Mouse (Mus musculus) CH12.LX (cell line): ENCODE measurements around the gene Gna11. TPM values are rescaled to one million over a fixed set of nuclear protein-coding genes. Genes with fewer than 3 reads are reported as not detected.

ENCODE experiments used
- DNase-seq: peaks from one replicate; pipeline ENCODE4 v3.0.0-alpha.2; 2013; ENCODE audit errors: extremely low read depth
- H3K27ac ChIP-seq: 2 replicates; pipeline ENCODE4 v1.5.1; 2012; ENCODE audit warnings: low read depth, mild to moderate bottlenecking, control low read depth, moderate library complexity; ENCODE audit not compliant: insufficient read depth
- H3K27me3 ChIP-seq: replicated peaks from 2 replicates; pipeline ENCODE3; 2012; ENCODE audit warnings: inconsistent platforms
- H3K36me3 ChIP-seq, 2 experiments: replicated peaks in 1 of 2; 2 replicates each; pipeline versions ENCODE3 to v1.6.1; 2012; ENCODE audit warnings: inconsistent platforms in 1 of 2, low read length in 1 of 2, mild to moderate bottlenecking in 1 of 2, mixed read lengths in 1 of 2, moderate library complexity in 1 of 2; ENCODE audit not compliant: control insufficient read depth in 1 of 2, insufficient read depth in 1 of 2
- H3K4me1 ChIP-seq, 2 experiments: 2 replicates each; pipeline ENCODE4 v1.6.1; 2012; ENCODE audit warnings: inconsistent platforms in 1 of 2, moderate library complexity in 1 of 2; ENCODE audit not compliant: insufficient read depth in 2 of 2, control insufficient read depth in 1 of 2
- H3K4me2 ChIP-seq: 2 replicates; pipeline ENCODE4 v1.6.1; 2012; ENCODE audit warnings: low read depth, mild to moderate bottlenecking, control low read depth; ENCODE audit not compliant: poor library complexity, insufficient read depth, severe bottlenecking
- H3K4me3 ChIP-seq, 3 experiments: fragments of 150-350 bp in 1 of 3; sonication (generic) in 1 of 3; replicated peaks in 1 of 3; 2 replicates each; pipeline versions ENCODE3 to v1.5.1; 2011 to 2012; ENCODE audit warnings: low read depth in 2 of 3, low read length in 2 of 3, mild to moderate bottlenecking in 2 of 3, moderate library complexity in 2 of 3, control low read depth in 1 of 3, improper control_type of control experiment in 1 of 3, inconsistent platforms in 1 of 3, mixed read lengths in 1 of 3; ENCODE audit not compliant: poor library complexity in 1 of 3
- H3K79me2 ChIP-seq: replicated peaks from 2 replicates; pipeline ENCODE4 v1.6.1; 2012; ENCODE audit warnings: mild to moderate bottlenecking, moderate library complexity; ENCODE audit not compliant: control insufficient read depth, poor library complexity, insufficient read depth, severe bottlenecking; ENCODE audit errors: extremely low read depth
- H3K9ac ChIP-seq: 2 replicates; pipeline ENCODE4 v1.6.1; 2012; ENCODE audit warnings: low read depth, mild to moderate bottlenecking, control low read depth, moderate library complexity; ENCODE audit not compliant: insufficient read depth
- H3K9me3 ChIP-seq: replicated peaks from 2 replicates; pipeline ENCODE3; 2012; ENCODE audit warnings: low read length, inconsistent platforms, mixed read lengths
- CHD2 ChIP-seq: IDR thresholded peaks from 2 replicates; pipeline ENCODE4 v1.6.1; 2011; ENCODE audit warnings: low read length, improper control_type of control experiment
- CTCF ChIP-seq, 2 experiments: IDR thresholded peaks in 1 of 2; conservative IDR thresholded peaks in 1 of 2; 2 replicates each; pipeline ENCODE4 v1.5.1; 2011 to 2012; ENCODE audit warnings: low read depth in 2 of 2, low read length in 2 of 2, improper control_type of control experiment in 1 of 2, inconsistent platforms in 1 of 2, mild to moderate bottlenecking in 1 of 2, moderate library complexity in 1 of 2
- IRF4 ChIP-seq: IDR thresholded peaks from 2 replicates; pipeline ENCODE4 v1.6.1; 2014; ENCODE audit warnings: low read depth, mild to moderate bottlenecking, inconsistent platforms, low read length, improper control_type of control experiment
- JUN ChIP-seq: IDR thresholded peaks from 2 replicates; pipeline ENCODE4 v1.6.1; 2011; ENCODE audit warnings: low read depth, mild to moderate bottlenecking, low read length, improper control_type of control experiment, moderate library complexity; ENCODE audit not compliant: insufficient read depth
- MAX ChIP-seq: IDR thresholded peaks from 2 replicates; pipeline ENCODE4 v1.6.1; 2011; ENCODE audit warnings: low read length, improper control_type of control experiment
- MAZ ChIP-seq: IDR thresholded peaks from 2 replicates; pipeline ENCODE4 v1.6.1; 2012; ENCODE audit warnings: low read depth, mild to moderate bottlenecking, inconsistent platforms, low read length, improper control_type of control experiment, moderate library complexity
- NELFE ChIP-seq: IDR thresholded peaks from 2 replicates; pipeline ENCODE4 v1.6.1; 2011; ENCODE audit warnings: low read depth, low read length, improper control_type of control experiment
- NRF1 ChIP-seq: IDR thresholded peaks from 2 replicates; pipeline ENCODE4 v1.6.1; 2014; ENCODE audit warnings: low read depth, mild to moderate bottlenecking, inconsistent platforms, low read length, improper control_type of control experiment, moderate library complexity
- PAX5 ChIP-seq: IDR thresholded peaks from 2 replicates; pipeline ENCODE4 v1.6.1; 2012; ENCODE audit warnings: low read length, inconsistent platforms, mixed read lengths
- POLR2A ChIP-seq: IDR thresholded peaks from 2 replicates; pipeline ENCODE4 v1.6.1; 2011; ENCODE audit warnings: low read depth, mild to moderate bottlenecking, improper control_type of control experiment, low read length
- RAD21 ChIP-seq: IDR thresholded peaks from 2 replicates; pipeline ENCODE4 v1.6.1; 2011; ENCODE audit warnings: low read depth, mild to moderate bottlenecking, low read length, improper control_type of control experiment, moderate library complexity
- RCOR1 ChIP-seq: conservative IDR thresholded peaks from 2 replicates; pipeline ENCODE4 v1.6.1; 2012; ENCODE audit warnings: low read depth, mild to moderate bottlenecking, inconsistent platforms, low read length, improper control_type of control experiment
- SIN3A ChIP-seq: IDR thresholded peaks from 2 replicates; pipeline ENCODE4 v1.6.1; 2012; ENCODE audit warnings: low read length, improper control_type of control experiment, inconsistent platforms
- SMC3 ChIP-seq: IDR thresholded peaks from 2 replicates; pipeline ENCODE4 v1.6.1; 2011; ENCODE audit warnings: low read depth, low read length, improper control_type of control experiment
- UBTF ChIP-seq: IDR thresholded peaks from 2 replicates; pipeline ENCODE4 v1.6.1; 2012; ENCODE audit warnings: low read depth, mild to moderate bottlenecking, inconsistent platforms, low read length, improper control_type of control experiment, moderate library complexity
- USF1 ChIP-seq: IDR thresholded peaks from 2 replicates; pipeline ENCODE4 v1.6.1; 2014; ENCODE audit warnings: low read depth, mild to moderate bottlenecking, inconsistent platforms, low read length, improper control_type of control experiment
- USF2 ChIP-seq: conservative IDR thresholded peaks from 2 replicates; pipeline ENCODE4 v1.6.1; 2011; ENCODE audit warnings: low read depth, low read length, improper control_type of control experiment
- ZC3H11A ChIP-seq: IDR thresholded peaks from 2 replicates; pipeline ENCODE4 v1.6.1; 2012; ENCODE audit warnings: low read depth, mild to moderate bottlenecking, inconsistent platforms, low read length, improper control_type of control experiment
- ZMIZ1 ChIP-seq: IDR thresholded peaks from 2 replicates; pipeline ENCODE4 v1.6.1; 2012; ENCODE audit warnings: low read depth, mild to moderate bottlenecking, inconsistent platforms, low read length, improper control_type of control experiment
- ZNF384 ChIP-seq: IDR thresholded peaks from 2 replicates; pipeline ENCODE4 v1.6.1; 2012; ENCODE audit warnings: low read depth, low read length, improper control_type of control experiment, inconsistent platforms
- dilution Hi-C: fragments of 300-500 bp; cut with MboI; formaldehyde crosslinking; loops from 2 replicates; pipeline ENCODE4 v1.14.3; 2020; ENCODE audit warnings: low sequenced_read_pairs; ENCODE audit not compliant: extremely low pct_unique_long_range_greater_than_20kb, extremely low pct_ligation_motif_present
- in situ Hi-C: fragments of 300-500 bp; cut with MboI; formaldehyde crosslinking; loops from 3 replicates; pipeline ENCODE4 v1.14.3; 2019; ENCODE audit warnings: low sequenced_read_pairs, low pct_ligation_motif_present, low pct_unique_long_range_greater_than_20kb, mixed read lengths
- polyA plus RNA-seq: library from polyadenylated mRNA; unstranded; fragments of >175 nt; gene quantifications from 2 replicates; pipeline ENCODE4 v1.2.1, GENCODE M21; 2012; ENCODE audit warnings: low read depth; ENCODE audit not compliant: insufficient read length
- total RNA-seq, 2 experiments: library from RNA; depleted of rRNA; stranded (reverse); fragments of 300-350 nt in 1 of 2; fragments of >200 nt in 1 of 2; gene quantifications; 2 replicates each; pipeline ENCODE4 v1.2.3; 2012 to 2014

Gna11 gene
- total and polyA plus RNA-seq, 3 experiments: 4.3 to 8.7 (median 7.2) TPM

- no peaks in the 10 kb centered on the region for H3K9me3 ChIP-seq
- peaks cover 32 to 46% of the 10 kb centered on the region in 2 experiments for H3K36me3 ChIP-seq
- dilution Hi-C loops: no loop called here
- in situ Hi-C loops: loop anchor here (5.0 to 10.0 kb wide), 2 partner anchors 37 to 110 kb away; partner anchors contain the start of genes BC025920 and Tle6
- DNase-seq: no peak
- peak overlapping the region; percentile 89 to 99 (median 96) for H3K4me3 ChIP-seq
- peak overlapping the region; percentile 77 for H3K4me2 ChIP-seq
- no peaks in the 10 kb centered on the region for H3K27me3 ChIP-seq
- peaks cover 23 to 44% of the 10 kb centered on the region in 2 experiments for H3K4me1 ChIP-seq
- TF ChIP-seq POLR2A: no peak
- no peak for TF ChIP-seq JUN
- no peak overlapping the region for H3K27ac ChIP-seq
- H3K79me2 ChIP-seq: peaks cover 25% of the 10 kb centered on the region
- H3K9ac ChIP-seq: peak overlapping the region; percentile 77
Observed at GRCm38 (mm10) chr10:81495151-81495550, 49.8 kb downstream of the Gna11 start.

GRCm38 (mm10) chr10:81494260-81495041, 50.5 kb downstream of the Gna11 start:
- dilution Hi-C loops (no loop called here), in situ Hi-C loops (loop anchor here (5.0 to 10.0 kb wide), 2 partner anchors 38 to 110 kb away; partner anchors contain the start of genes BC025920 and Tle6)
- H3K4me2 ChIP-seq: peak overlapping the region; percentile 1; the same call in 1 of the 2 replicates
- H3K9me3 ChIP-seq: no peaks in the 10 kb centered on the region
- peaks cover 39 to 53% of the 10 kb centered on the region in 2 experiments for H3K36me3 ChIP-seq
- no peaks in the 10 kb centered on the region for H3K27me3 ChIP-seq
- DNase-seq: no peak
- no peak for TF ChIP-seq SMC3
- no peak for TF ChIP-seq USF1
- no peak for TF ChIP-seq RCOR1
- no peak for TF ChIP-seq NRF1
- TF ChIP-seq ZC3H11A: no peak
- no peak for TF ChIP-seq CHD2
- no peak for TF ChIP-seq PAX5
- no peak for TF ChIP-seq RAD21
- TF ChIP-seq SIN3A: no peak
- no peak for TF ChIP-seq CTCF (conservative IDR thresholded peaks at IDR 0.05 in 1 of 2, IDR thresholded peaks at IDR 0.05 in 1 of 2; ENCODE audit: low read depth in 2 of 2, low read length in 2 of 2)
- no peak for TF ChIP-seq ZNF384
- no peak for TF ChIP-seq JUN
- TF ChIP-seq ZMIZ1: no peak
- TF ChIP-seq USF2: no peak
- no peak for TF ChIP-seq MAZ
- no peak for TF ChIP-seq IRF4
- no peak for TF ChIP-seq POLR2A
- no peak for TF ChIP-seq MAX
- TF ChIP-seq UBTF: no peak
- TF ChIP-seq NELFE: no peak
- H3K4me3 ChIP-seq: peak overlapping the region in 2 of 3 experiments; percentile 89 to 96
- H3K4me1 ChIP-seq: peaks cover 23 to 41% of the 10 kb centered on the region in 2 experiments
- H3K27ac ChIP-seq: no peak overlapping the region
- H3K79me2 ChIP-seq: peaks cover 25% of the 10 kb centered on the region
- H3K9ac ChIP-seq: no peak overlapping the region
